Mouse (Mus musculus): ENCODE data around the gene Olfr522. TPM values are rescaled to one million over a fixed set of nuclear protein-coding genes. Genes with fewer than 3 reads are reported as not detected.
"Not testable (repeated sequence)": the region's sequence is repeated elsewhere in the genome, so short reads cannot be mapped to it uniquely, and the experiment has no call there.

Olfr522 gene
- polyA plus RNA-seq, 1 experiment: not detected

DNA sequence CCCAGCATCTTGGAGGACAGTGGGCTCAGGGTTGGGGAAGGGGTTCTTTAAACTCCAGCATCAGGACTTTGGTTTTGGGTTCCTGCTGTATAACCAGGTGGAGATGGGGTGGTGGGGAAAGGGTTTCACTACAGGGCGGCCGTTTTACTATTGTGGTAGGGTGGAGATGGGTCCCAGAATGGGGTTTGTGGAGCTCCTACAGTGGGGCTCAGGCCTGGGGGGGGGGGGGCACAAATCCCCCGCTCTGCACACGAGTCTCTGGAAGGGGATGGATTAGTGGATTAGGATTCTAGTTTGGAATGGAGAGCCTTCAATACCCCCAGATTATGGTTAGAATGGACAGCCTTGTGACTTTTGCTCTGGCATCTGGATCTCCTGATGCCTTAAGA lies 10.7 kb downstream of the Olfr522 start:
- TF ChIP-seq POLR2A (IDR thresholded peaks at IDR 0.05; ENCODE audit: borderline replicate concordance, control insufficient read depth, low read depth, low read length): no peak
- H3K4me3 ChIP-seq (replicated peaks; ENCODE audit: control insufficient read depth, low read depth, low read length): no peak overlapping the region
- H3K27ac ChIP-seq (ENCODE audit: control insufficient read depth, insufficient read depth, low read depth, low read length, poor library complexity): no peak overlapping the region
- 23% methylated on average over 4 of the region's 4 CpGs for WGBS
- H3K4me1 ChIP-seq (ENCODE audit: control insufficient read depth, insufficient read depth, low read length): no peaks in the 10 kb centered on the region

DNA sequence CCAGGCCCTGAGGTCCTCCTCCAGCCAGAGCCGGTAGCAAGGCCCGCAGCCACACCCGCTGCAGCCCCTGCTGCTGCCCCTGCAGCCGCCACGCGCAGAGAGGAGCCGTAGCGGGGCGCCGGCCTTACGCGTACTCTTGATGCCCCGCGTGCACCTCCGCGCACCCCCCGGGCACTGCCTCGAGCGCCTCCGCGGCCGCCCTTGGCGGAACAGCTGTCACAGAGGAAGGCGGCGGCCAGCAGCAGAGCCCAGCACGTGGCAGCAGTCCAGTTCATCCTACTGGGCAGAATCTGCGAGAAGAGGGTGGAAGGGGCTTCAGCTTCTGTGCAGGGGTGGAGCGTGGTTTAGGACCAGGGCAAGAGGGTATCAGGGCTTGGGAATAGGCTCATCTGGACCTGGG lies 11.2 kb downstream of the Olfr522 start:
- 9% methylated on average over 28 of the region's 28 CpGs for WGBS
- H3K4me1 ChIP-seq (ENCODE audit: control insufficient read depth, insufficient read depth, low read length): no peaks in the 10 kb centered on the region
- no peak overlapping the region for H3K27ac ChIP-seq (ENCODE audit: control insufficient read depth, insufficient read depth, low read depth, low read length, poor library complexity)
- no peak overlapping the region for H3K4me3 ChIP-seq (replicated peaks; ENCODE audit: control insufficient read depth, low read depth, low read length)
- no peak for TF ChIP-seq CTCF (IDR thresholded peaks at IDR 0.05; ENCODE audit: control insufficient read depth, insufficient read depth, low read length)
- TF ChIP-seq POLR2A (IDR thresholded peaks at IDR 0.05; ENCODE audit: borderline replicate concordance, control insufficient read depth, low read depth, low read length): no peak

GRCm38 (mm10) chr7:140144550-140144949 lies 20.0 kb downstream of the Olfr522 start:
- WGBS: 86% methylated on average over 4 of the region's 4 CpGs
- no peak overlapping the region for H3K27ac ChIP-seq (ENCODE audit: control insufficient read depth, insufficient read depth, low read depth, low read length, poor library complexity)
- TF ChIP-seq CTCF (IDR thresholded peaks at IDR 0.05; ENCODE audit: control insufficient read depth, insufficient read depth, low read length) (no peak), POLR2A (IDR thresholded peaks at IDR 0.05; ENCODE audit: borderline replicate concordance, control insufficient read depth, low read depth, low read length) (no peak)
- H3K4me3 ChIP-seq (replicated peaks; ENCODE audit: control insufficient read depth, low read depth, low read length): no peak overlapping the region
- H3K4me1 ChIP-seq (ENCODE audit: control insufficient read depth, insufficient read depth, low read length): no peaks in the 10 kb centered on the region

DNA sequence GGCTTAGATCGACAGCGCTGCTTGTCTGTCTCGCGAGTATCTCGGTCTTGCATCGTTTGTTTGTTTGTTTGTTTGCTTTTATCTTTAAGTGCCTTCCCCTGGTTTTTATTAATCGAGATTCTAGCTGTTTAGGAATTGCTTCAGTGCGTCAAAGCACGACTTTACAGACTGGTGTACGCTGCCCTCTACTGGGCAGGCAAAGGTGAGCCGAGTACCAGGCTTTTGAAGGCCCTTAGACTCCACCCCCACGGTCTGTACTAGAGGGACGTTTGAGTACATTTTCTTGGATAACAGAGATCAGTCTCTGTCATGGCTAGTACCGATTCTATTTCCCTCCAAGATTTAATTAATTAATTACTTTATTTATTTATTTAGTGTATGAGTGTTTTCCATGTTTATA lies 23.2 kb downstream of the Olfr522 start:
- peak; percentile 90 for TF ChIP-seq CTCF (IDR thresholded peaks at IDR 0.05; ENCODE audit: control insufficient read depth, insufficient read depth, low read length)
- no peak for TF ChIP-seq POLR2A (IDR thresholded peaks at IDR 0.05; ENCODE audit: borderline replicate concordance, control insufficient read depth, low read depth, low read length)
- no peak overlapping the region for H3K27ac ChIP-seq (ENCODE audit: control insufficient read depth, insufficient read depth, low read depth, low read length, poor library complexity)
- WGBS: 3% methylated on average over 14 of the region's 14 CpGs

DNA sequence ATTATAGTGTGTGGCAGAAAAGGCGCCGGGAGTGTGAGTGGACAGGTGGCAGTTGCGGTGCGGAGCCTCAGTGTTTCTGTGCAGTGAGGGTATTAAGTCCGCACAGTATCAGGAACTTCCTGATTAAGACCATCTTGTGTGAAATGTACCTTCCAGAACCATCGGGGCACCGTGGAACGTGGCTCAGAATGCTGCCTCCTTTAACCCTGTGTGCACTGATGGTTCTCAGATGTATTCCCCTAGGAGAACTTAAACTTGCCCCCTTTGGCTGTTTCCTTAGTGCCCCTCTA lies 26.6 kb downstream of the Olfr522 start:
- H3K27ac ChIP-seq (ENCODE audit: control insufficient read depth, insufficient read depth, low read depth, low read length, poor library complexity): peak overlapping the region; percentile 62
- TF ChIP-seq POLR2A (IDR thresholded peaks at IDR 0.05; ENCODE audit: borderline replicate concordance, control insufficient read depth, low read depth, low read length) (no peak), CTCF (IDR thresholded peaks at IDR 0.05; ENCODE audit: control insufficient read depth, insufficient read depth, low read length) (no peak)
- 1% methylated on average over 8 of the region's 8 CpGs for WGBS
- H3K4me3 ChIP-seq (replicated peaks; ENCODE audit: control insufficient read depth, low read depth, low read length): peak overlapping the region; percentile 77
- H3K4me1 ChIP-seq (ENCODE audit: control insufficient read depth, insufficient read depth, low read length): peaks cover 3% of the 10 kb centered on the region; the same call in 1 of the 2 replicates

More for the DNA sequence above, 23.2 kb downstream of the Olfr522 start:
- H3K4me1 ChIP-seq (ENCODE audit: control insufficient read depth, insufficient read depth, low read length): no peaks in the 10 kb centered on the region; the same call in 1 of the 2 replicates
- H3K4me3 ChIP-seq (replicated peaks; ENCODE audit: control insufficient read depth, low read depth, low read length): no peak overlapping the region

GRCm38 (mm10) chr7:140137135-140138020 lies 27.2 kb downstream of the Olfr522 start, which contains the start of gene Mtg1:
Mtg1 (plus strand) TSS chr7:140137564.
- WGBS: 3% methylated on average over 39 of the region's 39 CpGs
- Histone ChIP-seq H3K4me3 (replicated peaks; ENCODE audit: control insufficient read depth, low read depth, low read length) (peak within 1 kb of the TSS; percentile 77), H3K4me1 (ENCODE audit: control insufficient read depth, insufficient read depth, low read length) (peaks cover 3% of the 10 kb centered on the region; the same call in 1 of the 2 replicates), H3K27ac (ENCODE audit: control insufficient read depth, insufficient read depth, low read depth, low read length, poor library complexity) (peak within 1 kb of the TSS; percentile 62)
- no peak for TF ChIP-seq CTCF (IDR thresholded peaks at IDR 0.05; ENCODE audit: control insufficient read depth, insufficient read depth, low read length)
- peak; percentile 89; the same call in 1 of the 2 replicates for TF ChIP-seq POLR2A (IDR thresholded peaks at IDR 0.05; ENCODE audit: borderline replicate concordance, control insufficient read depth, low read depth, low read length)

GRCm38 (mm10) chr7:140135106-140135770 lies 29.3 kb downstream of the Olfr522 start:
- WGBS: 57% methylated on average over 5 of the region's 5 CpGs
- no peak for TF ChIP-seq POLR2A (IDR thresholded peaks at IDR 0.05; ENCODE audit: borderline replicate concordance, control insufficient read depth, low read depth, low read length)
- TF ChIP-seq CTCF (IDR thresholded peaks at IDR 0.05; ENCODE audit: control insufficient read depth, insufficient read depth, low read length): no peak
- H3K4me1 ChIP-seq (ENCODE audit: control insufficient read depth, insufficient read depth, low read length): peaks cover 3% of the 10 kb centered on the region; the same call in 1 of the 2 replicates

DNA sequence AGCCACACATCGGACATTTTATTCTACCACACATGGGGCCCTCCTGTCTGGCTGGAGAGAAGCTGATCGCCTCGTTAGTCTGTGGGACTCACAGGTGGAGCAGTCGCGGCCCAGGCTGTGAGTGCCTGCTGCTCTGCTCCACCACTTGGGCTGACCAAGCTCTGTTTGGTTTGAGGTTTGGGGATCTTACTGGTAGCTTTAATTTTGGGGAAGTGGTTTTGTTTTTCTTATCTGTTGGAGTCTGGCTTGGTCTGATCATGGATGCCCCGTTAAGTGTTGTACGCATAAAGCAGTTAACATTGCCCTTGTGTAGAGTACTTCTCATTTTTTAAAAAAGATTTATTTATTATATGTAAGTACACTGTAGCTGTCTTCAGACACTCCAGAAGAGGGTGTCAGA lies 30.5 kb downstream of the Olfr522 start:
- H3K27ac ChIP-seq (ENCODE audit: control insufficient read depth, insufficient read depth, low read depth, low read length, poor library complexity): peak overlapping the region; percentile 4; the same call in 1 of the 2 replicates
- not testable (repeated sequence) for H3K4me1 ChIP-seq (ENCODE audit: control insufficient read depth, insufficient read depth, low read length); H3K4me3 ChIP-seq (replicated peaks; ENCODE audit: control insufficient read depth, low read depth, low read length)
- 14% methylated on average over 7 of the region's 7 CpGs for whole genome bisulfite sequencing

More at GRCm38 (mm10) chr7:140135106-140135770, 29.3 kb downstream of the Olfr522 start:
- H3K4me3 ChIP-seq (replicated peaks; ENCODE audit: control insufficient read depth, low read depth, low read length): no peak overlapping the region
- H3K27ac ChIP-seq (ENCODE audit: control insufficient read depth, insufficient read depth, low read depth, low read length, poor library complexity): peak overlapping the region; percentile 42; the same call in 1 of the 2 replicates

DNA sequence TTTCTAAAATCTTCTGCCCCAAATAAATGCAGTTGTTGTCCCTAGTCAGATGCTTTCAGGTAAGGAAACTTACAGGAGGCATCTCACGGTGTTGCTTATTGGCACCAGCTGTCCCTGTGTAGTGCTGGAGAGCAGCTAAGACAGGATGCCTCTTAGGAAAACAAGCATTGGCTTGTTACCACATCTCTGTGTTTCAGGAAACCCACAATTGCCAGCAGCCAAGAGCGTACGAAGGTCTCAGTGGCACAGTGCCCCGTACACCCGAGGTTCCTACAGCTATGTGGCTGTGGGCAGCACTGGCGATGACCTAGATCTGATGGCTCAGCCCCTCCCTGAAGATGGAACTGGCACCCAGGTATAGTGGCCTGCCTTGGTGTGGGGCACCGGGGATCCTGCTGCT lies 32.4 kb downstream of the Olfr522 start:
- Histone ChIP-seq H3K27ac (ENCODE audit: control insufficient read depth, insufficient read depth, low read depth, low read length, poor library complexity) (peak overlapping the region; percentile 51; the same call in 1 of the 2 replicates), H3K4me3 (replicated peaks; ENCODE audit: control insufficient read depth, low read depth, low read length) (peak overlapping the region; percentile 21)
- 17% methylated on average over 7 of the region's 7 CpGs for WGBS
- H3K4me1 ChIP-seq (ENCODE audit: control insufficient read depth, insufficient read depth, low read length): not testable (repeated sequence)

Data from bone marrow, adult 2 months (tissue).